Mouse (Mus musculus): ENCODE data around the gene Mmab. TPM values are rescaled to one million over a fixed set of nuclear protein-coding genes. Genes with fewer than 3 reads are reported as not detected.

Gene Mmab
- polyA plus RNA-seq, 1 experiment from 2014 or later, result 26.1 TPM

- Histone ChIP-seq H3K27ac (replicated peaks; ENCODE audit: low read depth, low read length) (no peak overlapping the region), H3K36me3 (ENCODE audit: control insufficient read depth, insufficient read depth, low read length) (peaks cover 100% of the 10 kb centered on the region)
- 85% methylated on average over 11 of the region's 11 CpGs for WGBS
These were observed 35.0 kb downstream of the Mmab start for GRCm38 (mm10) chr5:114408846-114409245.

GRCm38 (mm10) chr5:114407810-114408209 lies 36.0 kb downstream of the Mmab start:
- WGBS, result 87% methylated on average over 8 of the region's 9 CpGs
- H3K4me3 ChIP-seq (ENCODE audit: low read depth, low read length), result no peak overlapping the region
- no peak overlapping the region for H3K4me2 ChIP-seq (ENCODE audit: low read depth, low read length)
- H3K27me3 ChIP-seq (replicated peaks; ENCODE audit: control insufficient read depth, insufficient read depth, low read length), result no peaks in the 10 kb centered on the region
- H3K4me1 ChIP-seq (ENCODE audit: control insufficient read depth, insufficient read depth, low read length), result no peaks in the 10 kb centered on the region
- no peak; the same call in 1 of the 2 replicates for ATAC-seq (ENCODE audit: low read depth)
- H3K36me3 ChIP-seq (ENCODE audit: control insufficient read depth, insufficient read depth, low read length), result peaks cover 100% of the 10 kb centered on the region
- H3K9ac ChIP-seq (ENCODE audit: low read depth, low read length), result no peak overlapping the region
- H3K27ac ChIP-seq (replicated peaks; ENCODE audit: low read depth, low read length), result no peak overlapping the region
- DNase-seq (ENCODE audit: low spot score), result no peak
- H3K9me3 ChIP-seq (ENCODE audit: control insufficient read depth, low read length), result no peaks in the 10 kb centered on the region

More at GRCm38 (mm10) chr5:114408846-114409245, 35.0 kb downstream of the Mmab start:
- DNase-seq (ENCODE audit: low spot score) (no peak), ATAC-seq (ENCODE audit: low read depth) (no peak)
- Histone ChIP-seq H3K4me2 (ENCODE audit: low read depth, low read length) (no peak overlapping the region), H3K27me3 (replicated peaks; ENCODE audit: control insufficient read depth, insufficient read depth, low read length) (no peaks in the 10 kb centered on the region), H3K4me3 (ENCODE audit: low read depth, low read length) (no peak overlapping the region), H3K4me1 (ENCODE audit: control insufficient read depth, insufficient read depth, low read length) (no peaks in the 10 kb centered on the region), H3K9me3 (ENCODE audit: control insufficient read depth, low read length) (no peaks in the 10 kb centered on the region), H3K9ac (ENCODE audit: low read depth, low read length) (no peak overlapping the region)

- Histone ChIP-seq H3K4me3 (ENCODE audit: low read depth, low read length) (no peak overlapping the region), H3K27me3 (replicated peaks; ENCODE audit: control insufficient read depth, insufficient read depth, low read length) (no peaks in the 10 kb centered on the region), H3K36me3 (ENCODE audit: control insufficient read depth, insufficient read depth, low read length) (peaks cover 100% of the 10 kb centered on the region), H3K9me3 (ENCODE audit: control insufficient read depth, low read length) (no peaks in the 10 kb centered on the region), H3K4me1 (ENCODE audit: control insufficient read depth, insufficient read depth, low read length) (no peaks in the 10 kb centered on the region), H3K4me2 (ENCODE audit: low read depth, low read length) (no peak overlapping the region), H3K27ac (replicated peaks; ENCODE audit: low read depth, low read length) (no peak overlapping the region), H3K9ac (ENCODE audit: low read depth, low read length) (no peak overlapping the region)
- peak; percentile 52 for DNase-seq (ENCODE audit: low spot score)
- WGBS, result 76% methylated on average over 10 of the region's 10 CpGs
- peak; percentile 9; the same call in 1 of the 2 replicates for ATAC-seq (ENCODE audit: low read depth)
These were observed 36.6 kb downstream of the Mmab start for GRCm38 (mm10) chr5:114407269-114407668.

- Histone ChIP-seq H3K4me2 (ENCODE audit: low read depth, low read length) (no peak overlapping the region), H3K9ac (ENCODE audit: low read depth, low read length) (no peak overlapping the region), H3K27ac (replicated peaks; ENCODE audit: low read depth, low read length) (no peak overlapping the region), H3K4me3 (ENCODE audit: low read depth, low read length) (no peak overlapping the region), H3K36me3 (ENCODE audit: control insufficient read depth, insufficient read depth, low read length) (peaks cover 100% of the 10 kb centered on the region), H3K9me3 (ENCODE audit: control insufficient read depth, low read length) (no peaks in the 10 kb centered on the region), H3K4me1 (ENCODE audit: control insufficient read depth, insufficient read depth, low read length) (no peaks in the 10 kb centered on the region), H3K27me3 (replicated peaks; ENCODE audit: control insufficient read depth, insufficient read depth, low read length) (no peaks in the 10 kb centered on the region)
- DNase-seq (ENCODE audit: low spot score), result no peak
- no peak for ATAC-seq (ENCODE audit: low read depth)
- WGBS, result 83% methylated on average over 14 of the region's 14 CpGs
These were observed 37.3 kb downstream of the Mmab start for GRCm38 (mm10) chr5:114406592-114406991.

- no peak for ATAC-seq (ENCODE audit: low read depth)
- H3K36me3 ChIP-seq (ENCODE audit: control insufficient read depth, insufficient read depth, low read length), result peaks cover 95% of the 10 kb centered on the region
These were observed 50.7 kb downstream of the Mmab start for GRCm38 (mm10) chr5:114393169-114393568.

GRCm38 (mm10) chr5:114384448-114384847 lies 59.4 kb downstream of the Mmab start:
- ATAC-seq (ENCODE audit: low read depth) (no peak), DNase-seq (ENCODE audit: low spot score) (no peak)
- no peak overlapping the region for H3K4me2 ChIP-seq (ENCODE audit: low read depth, low read length)
- H3K4me3 ChIP-seq (ENCODE audit: low read depth, low read length), result no peak overlapping the region
- H3K9ac ChIP-seq (ENCODE audit: low read depth, low read length), result no peak overlapping the region
- no peaks in the 10 kb centered on the region for H3K27me3 ChIP-seq (replicated peaks; ENCODE audit: control insufficient read depth, insufficient read depth, low read length)
- H3K9me3 ChIP-seq (ENCODE audit: control insufficient read depth, low read length), result no peaks in the 10 kb centered on the region
- 89% methylated on average over 8 of the region's 8 CpGs for WGBS
- H3K36me3 ChIP-seq (ENCODE audit: control insufficient read depth, insufficient read depth, low read length), result peaks cover 60% of the 10 kb centered on the region
- no peak overlapping the region for H3K27ac ChIP-seq (replicated peaks; ENCODE audit: low read depth, low read length)
- peaks cover 11% of the 10 kb centered on the region; the same call in 1 of the 2 replicates for H3K4me1 ChIP-seq (ENCODE audit: control insufficient read depth, insufficient read depth, low read length)

More at GRCm38 (mm10) chr5:114393169-114393568, 50.7 kb downstream of the Mmab start:
- Histone ChIP-seq H3K4me1 (ENCODE audit: control insufficient read depth, insufficient read depth, low read length) (no peaks in the 10 kb centered on the region), H3K4me2 (ENCODE audit: low read depth, low read length) (no peak overlapping the region), H3K9me3 (ENCODE audit: control insufficient read depth, low read length) (no peaks in the 10 kb centered on the region), H3K4me3 (ENCODE audit: low read depth, low read length) (no peak overlapping the region), H3K27me3 (replicated peaks; ENCODE audit: control insufficient read depth, insufficient read depth, low read length) (no peaks in the 10 kb centered on the region), H3K9ac (ENCODE audit: low read depth, low read length) (no peak overlapping the region), H3K27ac (replicated peaks; ENCODE audit: low read depth, low read length) (no peak overlapping the region)
- WGBS, result 79% methylated on average over 9 of the region's 9 CpGs
- no peak for DNase-seq (ENCODE audit: low spot score)

GRCm38 (mm10) chr5:114383184-114383904 lies 60.5 kb downstream of the Mmab start:
- H3K9me3 ChIP-seq (ENCODE audit: control insufficient read depth, low read length), result no peaks in the 10 kb centered on the region
- H3K36me3 ChIP-seq (ENCODE audit: control insufficient read depth, insufficient read depth, low read length), result peaks cover 49% of the 10 kb centered on the region
- ATAC-seq (ENCODE audit: low read depth), result no peak
- no peak overlapping the region for H3K4me2 ChIP-seq (ENCODE audit: low read depth, low read length)
- DNase-seq (ENCODE audit: low spot score), result no peak
- no peak overlapping the region for H3K27ac ChIP-seq (replicated peaks; ENCODE audit: low read depth, low read length)
- WGBS, result 78% methylated on average over 9 of the region's 9 CpGs
- peaks cover 19% of the 10 kb centered on the region for H3K4me1 ChIP-seq (ENCODE audit: control insufficient read depth, insufficient read depth, low read length)
- no peak overlapping the region for H3K4me3 ChIP-seq (ENCODE audit: low read depth, low read length)
- no peak overlapping the region for H3K9ac ChIP-seq (ENCODE audit: low read depth, low read length)
- no peaks in the 10 kb centered on the region for H3K27me3 ChIP-seq (replicated peaks; ENCODE audit: control insufficient read depth, insufficient read depth, low read length)

Measured in embryonic facial prominence, embryonic 14.5 days (tissue).